Mouse (Mus musculus) forebrain, embryonic 11.5 days (tissue): ENCODE measurements around the gene Gm45618. TPM values are rescaled to one million over a fixed set of nuclear protein-coding genes. Genes with fewer than 3 reads are reported as not detected.
"Not testable (repeated sequence)": the region's sequence is repeated elsewhere in the genome, so short reads cannot be mapped to it uniquely, and the experiment has no call there.

Experiments used
- ATAC-seq: fragments of 200-750 bp; cut with Nextera tagmentation; replicated peaks from 2 replicates; pipeline ENCODE4 v1.8.0; 2017; ENCODE audit warnings: moderate TSS enrichment; ENCODE audit not compliant: low FRiP score
- DNase-seq: peaks from one replicate; pipeline ENCODE4 v3.0.0-alpha.2; 2017; ENCODE audit warnings: low spot score
- H3K27ac ChIP-seq: fragments of 300-500 bp; sonication (generic); 2 replicates; pipeline ENCODE4 v1.5.1; 2014; ENCODE audit warnings: low read depth, low read length
- H3K27me3 ChIP-seq: fragments of 300-500 bp; sonication (generic); 2 replicates; pipeline ENCODE4 v1.6.1; 2014; ENCODE audit warnings: mild to moderate bottlenecking, low read length, mixed read lengths; ENCODE audit not compliant: control insufficient read depth, insufficient read depth
- H3K36me3 ChIP-seq: fragments of 300-500 bp; sonication (generic); 2 replicates; pipeline ENCODE4 v1.6.1; 2014; ENCODE audit warnings: mild to moderate bottlenecking, low read length, moderate library complexity, mixed read lengths; ENCODE audit not compliant: control insufficient read depth, insufficient read depth
- H3K4me1 ChIP-seq: fragments of 300-500 bp; sonication (generic); replicated peaks from 2 replicates; pipeline ENCODE4 v1.6.1; 2014; ENCODE audit warnings: low read length, mixed read lengths; ENCODE audit not compliant: control insufficient read depth, insufficient read depth
- H3K4me2 ChIP-seq: fragments of 300-500 bp; sonication (generic); 2 replicates; pipeline ENCODE4 v1.6.1; 2014; ENCODE audit warnings: low read depth, mild to moderate bottlenecking, low read length, moderate library complexity, mixed read lengths; ENCODE audit not compliant: severe bottlenecking
- H3K4me3 ChIP-seq: fragments of 300-500 bp; sonication (generic); 2 replicates; pipeline ENCODE4 v1.5.1; 2014; ENCODE audit warnings: low read depth, low read length
- H3K9ac ChIP-seq: fragments of 300-500 bp; sonication (generic); 2 replicates; pipeline ENCODE4 v1.6.1; 2014; ENCODE audit warnings: low read length
- H3K9me3 ChIP-seq: fragments of 300-500 bp; sonication (generic); 2 replicates; pipeline ENCODE4 v1.6.1; 2016; ENCODE audit warnings: low read length, mixed read lengths; ENCODE audit not compliant: control insufficient read depth
- WGBS: fragments of 180-500 bp; shearing (Covaris S2); extraction: QIAGEN DNeasy Blood & Tissue Kit; methylation state at CpG from one replicate; pipeline ENCODE4 v1.1.7; 2014; 5-methylcytosine and 5-hydroxymethylcytosine counted together
- polyA plus RNA-seq: library from polyadenylated mRNA; unstranded; fragments of >200 nt; fragmentation: Nextera tagmentation; extraction: Ambion mirVana; gene quantifications from 2 replicates; pipeline ENCODE4 v1.2.1, GENCODE M21; 2014

Gene Gm45618
- polyA plus RNA-seq, 1 experiment from 2014 or later = 0.31 TPM

GRCm38 (mm10) chr7:142145413-142145940 is 24.9 kb upstream of the Gm45618 start:
- no peak for ATAC-seq
- Histone ChIP-seq H3K36me3 (no peaks in the 10 kb centered on the region), H3K4me1 (no peaks in the 10 kb centered on the region), H3K4me2 (no peak overlapping the region), H3K9ac (no peak overlapping the region), H3K27ac (no peak overlapping the region), H3K9me3 (no peaks in the 10 kb centered on the region), H3K27me3 (no peaks in the 10 kb centered on the region), H3K4me3 (no peak overlapping the region)
- DNase-seq = no peak
- WGBS = 49% methylated on average over 4 of the region's 4 CpGs

- Histone ChIP-seq H3K27ac (no peak within 1 kb of the TSS), H3K4me3 (no peak within 1 kb of the TSS), H3K36me3 (no peaks in the 10 kb centered on the region), H3K9me3 (no peaks in the 10 kb centered on the region), H3K27me3 (no peaks in the 10 kb centered on the region), H3K9ac (no peak within 1 kb of the TSS), H3K4me1 (no peaks in the 10 kb centered on the region), H3K4me2 (no peak within 1 kb of the TSS)
- DNase-seq (no peak), ATAC-seq (no peak)
- 76% methylated on average over 1 of the region's 1 CpGs for WGBS
Observed at GRCm38 (mm10) chr7:142144507-142144906, 24.0 kb upstream of the Gm45618 start, which contains the start of gene Gm45337. TSS of gene Gm45337 (minus strand) at chr7:142144607.

GRCm38 (mm10) chr7:142143506-142144010 is 23.0 kb upstream of the Gm45618 start:
- H3K4me2 ChIP-seq, H3K9me3 ChIP-seq, DNase-seq, H3K9ac ChIP-seq, H3K27ac ChIP-seq, H3K4me3 ChIP-seq, H3K27me3 ChIP-seq, ATAC-seq, H3K36me3 ChIP-seq, H3K4me1 ChIP-seq: not testable (repeated sequence)
- 62% methylated on average over 1 of the region's 1 CpGs for WGBS

GRCm38 (mm10) chr7:142140696-142141095 is 20.2 kb upstream of the Gm45618 start:
- H3K9ac ChIP-seq = no peak overlapping the region
- H3K4me3 ChIP-seq = no peak overlapping the region
- no peaks in the 10 kb centered on the region for H3K9me3 ChIP-seq
- 47% methylated on average over 1 of the region's 1 CpGs for WGBS
- no peaks in the 10 kb centered on the region for H3K36me3 ChIP-seq
- H3K4me1 ChIP-seq = no peaks in the 10 kb centered on the region
- no peak overlapping the region for H3K27ac ChIP-seq
- no peaks in the 10 kb centered on the region for H3K27me3 ChIP-seq
- no peak for DNase-seq
- ATAC-seq = no peak
- no peak overlapping the region for H3K4me2 ChIP-seq

- ATAC-seq = not testable (repeated sequence)
Observed at GRCm38 (mm10) chr7:142135934-142136333, 15.4 kb upstream of the Gm45618 start, which contains the start of gene Gm39115. TSS of gene Gm39115 (minus strand) at chr7:142136034.

GRCm38 (mm10) chr7:142134206-142134995 is 13.9 kb upstream of the Gm45618 start:
- Histone ChIP-seq H3K4me3 (no peak overlapping the region), H3K4me2 (no peak overlapping the region), H3K9me3 (no peaks in the 10 kb centered on the region), H3K4me1 (no peaks in the 10 kb centered on the region), H3K36me3 (no peaks in the 10 kb centered on the region), H3K9ac (no peak overlapping the region), H3K27me3 (no peaks in the 10 kb centered on the region), H3K27ac (no peak overlapping the region)
- 64% methylated on average over 4 of the region's 4 CpGs for WGBS
- no peak for DNase-seq
- ATAC-seq = no peak

More at GRCm38 (mm10) chr7:142135934-142136333, 15.4 kb upstream of the Gm45618 start, which contains the start of gene Gm39115:
- H3K27ac ChIP-seq, H3K4me2 ChIP-seq, DNase-seq, H3K9me3 ChIP-seq, H3K27me3 ChIP-seq, H3K4me1 ChIP-seq, H3K36me3 ChIP-seq, H3K9ac ChIP-seq, H3K4me3 ChIP-seq: not testable (repeated sequence)
- WGBS = 48% methylated on average over 2 of the region's 2 CpGs

- Histone ChIP-seq H3K4me3 (no peak overlapping the region), H3K36me3 (no peaks in the 10 kb centered on the region), H3K9ac (no peak overlapping the region), H3K4me2 (no peak overlapping the region), H3K27ac (no peak overlapping the region), H3K9me3 (no peaks in the 10 kb centered on the region), H3K27me3 (no peaks in the 10 kb centered on the region), H3K4me1 (no peaks in the 10 kb centered on the region)
- ATAC-seq (no peak), DNase-seq (no peak)
- 75% methylated on average over 4 of the region's 4 CpGs for WGBS
Observed at GRCm38 (mm10) chr7:142128843-142129242, 8.3 kb upstream of the Gm45618 start.

- WGBS = 24% methylated on average over 5 of the region's 5 CpGs
- Histone ChIP-seq H3K9ac (no peak overlapping the region), H3K9me3 (no peaks in the 10 kb centered on the region), H3K27me3 (no peaks in the 10 kb centered on the region), H3K4me2 (no peak overlapping the region), H3K27ac (no peak overlapping the region), H3K36me3 (no peaks in the 10 kb centered on the region), H3K4me3 (no peak overlapping the region), H3K4me1 (no peaks in the 10 kb centered on the region)
- DNase-seq (peak; percentile 53), ATAC-seq (no peak)
Observed at GRCm38 (mm10) chr7:142119632-142120031, 897 bp downstream of the Gm45618 start.
